Mouse (Mus musculus) left cerebral cortex, postnatal 14 days (tissue): ENCODE results near the gene U90926. TPM values are rescaled to one million over a fixed set of nuclear protein-coding genes. Genes with fewer than 3 reads are reported as not detected.

Experiments used
- total RNA-seq, 2 experiments: library from RNA; stranded (reverse); gene quantifications; 2 replicates each; pipeline ENCODE4 v1.2.3; 2021

Gene U90926
- total RNA-seq, 2 experiments from 2014 or later, result not detected

Other genes with a start within 250 kb of the U90926 start
- not detected for gene Odaph, start 227.9 kb downstream of the U90926 start, total RNA-seq
- 10 to 100 TPM; 61.9 to 68.6 TPM for gene Cdkl2, start 171.5 kb downstream of the U90926 start, total RNA-seq
- gene G3bp2, start 131.7 kb downstream of the U90926 start, total RNA-seq, result 100 to 1,000 TPM; 176 to 179 TPM
- gene Uso1, start 77.5 kb downstream of the U90926 start, total RNA-seq, result 10 to 100 TPM; 65.8 to 66.1 TPM
- 1 to 10 TPM in 1 of 2 experiments, under 1 TPM in 1; 0.23 to 1.0 TPM for gene Ppef2, start 40.9 kb upstream of the U90926 start, total RNA-seq
- 10 to 100 TPM; 26.6 to 30.7 TPM for gene Naaa, start 62.8 kb upstream of the U90926 start, total RNA-seq
- 10 to 100 TPM; 18.6 to 20.2 TPM for gene Sdad1, start 95.1 kb upstream of the U90926 start, total RNA-seq
- not detected for gene Cxcl9, start 112.7 kb upstream of the U90926 start, total RNA-seq
- 10 to 100 TPM; 10.2 to 11.8 TPM for gene Art3, start 116.4 kb upstream of the U90926 start, total RNA-seq
- not detected for gene Cxcl10, start 133.5 kb upstream of the U90926 start, total RNA-seq
- gene Nup54, start 219.8 kb upstream of the U90926 start, total RNA-seq, result 10 to 100 TPM; 25.6 to 29.5 TPM